Mouse (Mus musculus): ENCODE results near the gene Cop1. TPM values are rescaled to one million over a fixed set of nuclear protein-coding genes. Genes with fewer than 3 reads are reported as not detected.

Gene Cop1
- total and polyA plus RNA-seq, 3 experiments, result 68.5 to 184 (median 134) TPM

- no peak for DNase-seq
Measured at GRCm38 (mm10) chr1:159290219-159290618, 58.1 kb downstream of the Cop1 start.

- DNase-seq, result no peak
Measured at GRCm38 (mm10) chr1:159290859-159291258, 58.7 kb downstream of the Cop1 start.

DNA sequence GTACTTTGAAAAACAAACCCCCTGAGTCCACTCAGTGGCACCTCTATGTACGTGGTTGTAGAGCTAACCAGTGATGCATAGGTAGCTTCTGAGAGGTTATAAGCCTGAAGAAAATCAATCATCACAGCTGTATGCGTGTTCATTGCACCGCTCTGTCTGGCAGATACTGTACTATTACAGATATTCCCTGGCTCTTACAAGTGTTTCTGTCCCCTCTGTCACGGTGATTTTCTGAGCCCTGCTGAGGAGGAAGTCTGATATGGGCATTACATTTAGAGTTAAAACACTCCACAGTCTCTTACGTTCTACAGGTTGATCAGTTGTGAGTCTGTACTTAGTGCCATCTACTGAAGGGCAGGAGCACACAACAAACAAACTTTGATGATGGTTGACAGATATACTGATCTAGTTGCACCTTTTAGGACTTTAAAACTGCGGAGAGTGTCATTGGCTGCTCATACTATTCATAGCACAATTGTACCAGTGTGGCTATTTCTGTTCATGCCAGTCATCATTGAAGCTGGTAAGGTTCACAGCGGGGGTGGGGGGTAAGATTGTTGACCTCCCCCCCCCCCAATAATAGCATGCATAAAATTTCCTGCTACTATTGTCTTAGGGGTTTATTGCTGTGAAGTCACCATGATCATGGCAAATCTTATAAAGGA, 69.4 kb downstream of the Cop1 start:
- no peak for DNase-seq

DNA sequence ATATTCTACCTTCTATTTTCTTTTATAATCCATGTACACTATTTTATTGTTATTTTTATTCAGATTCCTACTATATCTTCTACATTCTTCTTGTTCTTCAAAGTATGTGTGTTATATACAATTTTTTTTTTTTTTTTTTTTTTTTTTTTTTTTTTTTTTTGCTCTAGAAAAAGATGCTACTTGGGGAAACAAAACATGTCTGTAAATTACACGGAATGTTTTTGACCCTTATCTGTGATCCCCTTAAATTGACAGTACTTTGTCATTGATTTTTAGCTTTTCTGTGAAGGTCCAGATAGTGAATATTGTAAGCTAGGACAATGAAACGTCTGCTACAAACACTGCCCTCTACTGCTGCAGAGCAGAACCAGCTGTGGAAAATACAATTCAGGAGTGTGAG, 81.5 kb downstream of the Cop1 start:
- no peak for DNase-seq

- DNase-seq, result no peak
Measured at GRCm38 (mm10) chr1:159322586-159322985, 90.5 kb downstream of the Cop1 start.

- no peak for DNase-seq
Measured at GRCm38 (mm10) chr1:159331008-159331407, 98.9 kb downstream of the Cop1 start.

DNA sequence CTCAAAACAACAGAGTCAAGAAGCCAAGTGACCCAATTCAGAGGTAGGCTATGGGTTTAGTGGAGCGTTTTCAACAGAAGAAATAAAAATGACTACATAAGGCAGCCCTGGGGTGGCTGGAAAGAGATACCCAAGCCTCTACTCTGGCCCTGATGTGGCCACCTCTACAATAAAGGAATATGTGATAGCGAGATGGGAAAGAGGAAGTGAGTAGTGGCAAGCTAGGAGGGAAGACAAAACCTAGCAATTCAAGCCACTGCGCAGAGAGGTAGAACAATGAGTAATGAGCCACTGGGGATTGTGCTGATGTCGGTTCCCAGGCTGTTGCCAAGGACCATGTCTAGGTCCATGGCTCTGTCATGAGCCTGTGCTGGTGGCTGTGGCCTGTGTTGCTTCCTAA, 102.0 kb downstream of the Cop1 start:
- no peak for DNase-seq

DNA sequence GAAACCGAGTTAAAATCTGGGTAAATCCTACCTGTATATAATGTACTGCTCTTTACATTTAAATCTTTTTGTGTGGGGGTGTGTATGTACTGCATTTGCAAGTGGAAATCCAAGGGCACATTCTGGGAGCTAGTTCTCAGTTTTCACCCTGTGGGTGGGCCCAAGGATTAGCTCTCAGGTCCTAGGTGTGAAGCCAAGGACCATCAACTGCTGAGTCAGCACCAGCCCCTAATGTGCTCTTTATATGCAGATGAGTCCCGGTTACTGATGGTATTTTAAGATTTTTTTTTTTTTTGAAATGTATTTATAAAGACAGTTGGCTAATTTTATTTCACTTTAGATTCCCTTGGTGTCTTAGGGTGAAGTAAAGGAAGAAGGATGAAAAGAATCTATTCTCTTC, 110.2 kb downstream of the Cop1 start:
- no peak for DNase-seq

- DNase-seq, result peak; percentile 75
Measured at GRCm38 (mm10) chr1:159355027-159355570, 123.0 kb downstream of the Cop1 start.

- DNase-seq, result no peak
Measured at GRCm38 (mm10) chr1:159358713-159359112, 126.6 kb downstream of the Cop1 start.

DNA sequence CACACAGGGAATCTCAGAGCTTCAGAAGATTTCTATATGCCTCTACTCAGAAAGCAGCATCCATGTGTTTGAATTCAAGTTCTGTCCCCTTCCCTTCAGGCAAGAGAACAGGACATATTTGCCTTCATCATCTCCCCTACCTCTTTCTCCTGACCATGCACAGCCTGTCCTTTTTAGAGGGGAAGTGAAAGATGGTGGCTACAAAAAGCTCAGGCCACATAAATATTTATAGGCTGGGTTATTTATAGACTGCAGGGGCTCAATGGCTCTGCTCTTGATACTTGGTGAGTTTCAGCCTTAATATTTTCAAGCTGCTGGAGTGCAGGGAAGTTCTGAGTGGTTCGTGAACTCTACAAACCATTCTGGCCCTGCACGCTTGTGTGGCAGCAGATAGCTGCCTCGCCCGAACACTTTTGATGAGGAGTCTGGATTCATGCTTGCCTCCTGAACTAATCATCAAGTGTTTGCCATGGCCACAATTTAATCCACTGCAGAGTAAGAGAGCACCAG, 139.8 kb downstream of the Cop1 start:
- no peak for DNase-seq

DNA sequence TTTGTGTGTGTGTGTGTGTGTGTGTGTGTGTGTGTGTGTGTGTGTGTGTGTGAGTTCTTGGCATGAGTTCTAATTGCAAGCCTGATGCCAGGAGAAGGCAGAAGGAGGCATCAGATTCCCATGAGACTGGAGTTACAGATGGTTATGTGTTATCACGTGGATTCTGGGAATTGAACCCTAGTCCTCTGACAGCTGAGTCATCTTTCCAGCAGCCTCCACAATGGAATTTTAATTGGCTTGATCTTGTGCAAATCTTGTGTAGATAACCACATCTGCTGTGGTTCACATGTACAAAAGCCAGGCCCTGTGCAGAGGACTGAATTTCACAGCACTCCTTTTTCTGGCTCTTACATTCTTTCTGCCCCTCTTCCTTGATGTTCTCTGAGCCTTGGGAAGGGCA, 150.1 kb downstream of the Cop1 start:
- no peak for DNase-seq

- no peak for DNase-seq
Measured at GRCm38 (mm10) chr1:159382916-159383315, 150.8 kb downstream of the Cop1 start.

DNA sequence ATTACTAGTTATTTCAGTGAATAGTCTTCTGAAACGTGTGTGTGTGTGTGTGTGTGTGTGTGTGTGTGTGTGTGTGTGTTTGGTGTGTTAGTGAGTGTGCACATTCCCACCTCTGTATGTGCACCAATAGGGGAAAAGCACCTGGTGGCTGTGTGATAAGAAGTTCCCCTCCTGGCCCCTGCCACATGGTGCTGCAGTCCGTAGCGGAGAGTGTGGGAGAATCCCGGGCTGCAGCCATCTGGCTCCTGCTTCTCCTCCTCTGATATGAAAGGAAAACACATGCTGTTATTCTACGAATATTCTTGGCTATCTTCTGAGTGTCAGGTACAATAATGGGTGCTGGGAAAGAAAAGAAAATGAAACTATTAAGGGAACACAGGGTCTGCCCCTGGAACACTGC, 154.3 kb downstream of the Cop1 start:
- DNase-seq, result no peak

DNA sequence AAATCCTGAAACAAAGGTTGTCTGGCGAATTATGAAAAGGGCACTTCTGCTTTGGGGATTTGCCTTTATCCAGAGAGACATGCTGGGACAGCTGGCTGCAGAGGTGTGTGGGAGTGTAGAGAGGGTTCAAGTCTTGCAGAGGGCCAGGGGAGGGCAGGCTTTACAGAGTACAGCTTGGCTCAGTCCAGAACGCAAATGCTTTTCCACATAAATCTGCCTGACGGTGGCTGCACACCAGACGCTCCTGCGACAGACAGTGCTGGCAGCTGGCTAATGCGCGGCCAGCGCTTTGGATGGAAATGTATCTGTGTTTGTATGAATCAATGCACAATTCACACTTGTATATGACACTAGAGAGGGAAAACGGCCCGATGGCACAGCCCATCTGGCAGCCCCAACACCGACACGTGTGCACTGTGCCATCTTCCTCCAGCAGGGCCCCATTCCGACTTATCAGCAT, 156.5 kb downstream of the Cop1 start:
- DNase-seq, result no peak

DNA sequence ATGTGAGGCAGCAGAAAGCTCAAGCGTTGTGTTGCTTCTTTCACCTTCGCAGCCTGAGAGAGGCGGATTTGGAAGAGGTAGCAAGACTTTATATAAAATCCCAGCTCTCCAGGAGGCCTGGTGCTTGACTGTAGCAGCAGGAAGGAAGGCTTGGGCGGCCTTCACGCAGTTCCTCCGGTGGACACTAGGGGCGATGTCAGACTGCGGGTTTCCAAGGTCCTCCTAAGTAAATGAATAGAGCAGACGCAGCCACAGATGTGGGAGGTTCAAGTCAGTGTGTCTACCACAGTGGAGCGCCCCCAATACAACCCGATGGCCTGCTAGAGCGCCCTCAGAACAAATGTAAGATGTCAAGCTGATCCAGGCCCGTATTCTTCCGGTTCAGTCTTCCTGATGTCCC, 157.9 kb downstream of the Cop1 start:
- peak; percentile 82 for DNase-seq

DNA sequence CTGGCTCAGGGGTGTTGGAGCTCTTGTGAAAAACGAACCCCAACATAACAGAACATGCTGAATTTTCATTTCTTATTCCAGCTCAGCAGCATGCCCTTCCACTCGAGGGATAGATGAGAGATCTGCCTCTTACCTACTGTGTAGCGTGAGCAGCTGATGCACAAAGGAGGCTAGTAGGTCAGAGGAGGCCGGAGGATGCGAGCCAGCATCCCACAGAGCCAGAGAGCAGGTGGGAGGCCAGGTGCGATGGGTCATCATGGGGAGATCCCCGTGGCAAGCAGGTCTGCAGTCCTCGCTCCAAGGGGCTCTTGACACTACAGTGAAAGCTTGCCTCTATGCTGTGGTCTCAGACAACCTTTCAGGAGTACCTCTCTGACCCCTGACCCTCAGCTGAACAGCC, 160.5 kb downstream of the Cop1 start:
- no peak for DNase-seq

DNA sequence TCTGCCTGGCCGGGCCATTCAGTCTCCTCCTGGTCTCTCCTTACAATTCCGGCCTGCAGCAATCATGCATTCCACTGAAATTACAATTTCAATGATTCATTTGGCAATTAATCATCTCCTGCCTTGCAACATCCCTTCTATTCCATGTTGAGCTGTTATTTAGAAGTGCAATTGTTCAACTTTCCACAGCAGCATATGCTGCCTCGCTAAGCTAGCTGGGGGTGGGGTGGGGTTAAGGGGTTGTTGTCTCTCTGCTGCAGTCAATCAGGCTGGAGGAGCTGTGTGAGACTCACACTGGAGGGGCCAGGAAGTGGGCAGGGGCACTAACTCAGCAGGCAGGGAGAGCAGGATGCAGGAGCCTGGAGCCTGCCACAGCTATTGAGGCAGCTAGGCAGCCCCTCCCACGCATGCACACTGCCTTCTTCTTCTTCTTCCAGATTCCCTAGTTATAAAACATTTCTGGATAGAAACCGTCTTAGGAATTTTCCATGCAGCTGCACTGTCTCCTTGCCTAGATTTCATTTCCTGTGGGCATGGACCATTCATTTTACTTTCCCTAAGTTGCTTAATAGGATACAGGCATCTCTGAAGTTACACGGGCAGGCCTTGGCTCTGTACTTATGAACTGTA, 161.1 kb downstream of the Cop1 start:
- DNase-seq, result peak; percentile 55

- peak; percentile 42 for DNase-seq
Measured at GRCm38 (mm10) chr1:159393931-159394330, 161.8 kb downstream of the Cop1 start.

DNA sequence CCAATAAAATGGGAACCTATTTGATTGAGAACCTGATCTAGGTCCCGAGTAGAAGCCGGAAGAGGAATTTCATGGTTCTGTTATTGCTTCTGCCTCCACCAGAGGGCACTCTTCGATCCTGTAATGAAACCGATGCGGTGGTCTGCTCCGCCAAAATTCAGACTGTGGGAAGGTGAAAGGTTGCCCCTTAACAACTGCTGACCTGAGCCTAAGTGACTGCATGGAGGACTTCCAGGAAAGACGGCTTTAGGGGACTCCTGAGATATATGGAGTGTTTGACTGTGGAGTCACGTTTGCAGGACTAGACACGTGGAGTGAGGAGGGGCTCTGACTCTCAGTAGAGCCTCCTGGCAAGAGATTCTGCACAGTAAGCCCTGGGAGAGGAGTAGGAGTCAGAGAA, 164.4 kb downstream of the Cop1 start:
- DNase-seq, result peak; percentile 21

Data from adrenal gland, adult 2 months (tissue).